Mouse (Mus musculus) kidney, embryonic 16.5 days (tissue): Measurements from ENCODE around the gene Samd13. TPM values are rescaled to one million over a fixed set of nuclear protein-coding genes. Genes with fewer than 3 reads are reported as not detected.

ENCODE experiments used
- ATAC-seq: fragments of 200-750 bp; cut with Nextera tagmentation; 2 replicates; pipeline ENCODE4 v1.8.0; 2017; ENCODE audit warnings: moderate TSS enrichment; ENCODE audit not compliant: low FRiP score, low TSS enrichment
- H3K27ac ChIP-seq: fragments of 300-500 bp; sonication (generic); 2 replicates; pipeline ENCODE4 v1.5.1; 2014; ENCODE audit warnings: low read length
- H3K27me3 ChIP-seq: fragments of 300-500 bp; sonication (generic); 2 replicates; pipeline ENCODE4 v1.6.1; 2014; ENCODE audit warnings: low read length, control low read depth, mixed read lengths; ENCODE audit not compliant: insufficient read depth
- H3K36me3 ChIP-seq: fragments of 300-500 bp; sonication (generic); 2 replicates; pipeline ENCODE4 v1.6.1; 2014; ENCODE audit warnings: low read length, control low read depth, mixed read lengths; ENCODE audit not compliant: insufficient read depth
- H3K4me1 ChIP-seq: fragments of 300-500 bp; sonication (generic); 2 replicates; pipeline ENCODE4 v1.6.1; 2014; ENCODE audit warnings: low read length, control low read depth, mixed read lengths; ENCODE audit not compliant: insufficient read depth
- H3K4me2 ChIP-seq: fragments of 300-500 bp; sonication (generic); replicated peaks from 2 replicates; pipeline ENCODE4 v1.6.1; 2014; ENCODE audit warnings: low read depth, low read length
- H3K4me3 ChIP-seq: fragments of 300-500 bp; sonication (generic); 2 replicates; pipeline ENCODE4 v1.5.1; 2014; ENCODE audit warnings: mild to moderate bottlenecking, low read length
- H3K9ac ChIP-seq: fragments of 300-500 bp; sonication (generic); replicated peaks from 2 replicates; pipeline ENCODE4 v1.6.1; 2014; ENCODE audit warnings: low read length
- H3K9me3 ChIP-seq: fragments of 300-500 bp; sonication (generic); 2 replicates; pipeline ENCODE4 v1.6.1; 2016; ENCODE audit warnings: low read length, control low read depth
- WGBS: fragments of 180-500 bp; shearing (Covaris S2); extraction: QIAGEN DNeasy Blood & Tissue Kit; methylation state at CpG from one replicate; pipeline ENCODE4 v1.1.7; 2014; 5-methylcytosine and 5-hydroxymethylcytosine counted together
- polyA plus RNA-seq: library from polyadenylated mRNA; unstranded; fragments of >200 nt; fragmentation: Nextera tagmentation; extraction: Ambion mirVana; gene quantifications from 2 replicates; pipeline ENCODE4 v1.2.1, GENCODE M21; 2015

Samd13 gene
- polyA plus RNA-seq, 1 experiment from 2014 or later: 1.1 TPM

- H3K36me3 ChIP-seq: no peaks in the 10 kb centered on the region
- 92% methylated on average over 4 of the region's 4 CpGs for WGBS
- H3K4me1 ChIP-seq: 0 out of 2 replicates have a peak, but pooled peaks cover 3% of the 10 kb centered on the region
- no peak overlapping the region for H3K4me2 ChIP-seq
- H3K27ac ChIP-seq: no peak overlapping the region
- no peaks in the 10 kb centered on the region for H3K9me3 ChIP-seq
- no peak for ATAC-seq
- H3K9ac ChIP-seq: no peak overlapping the region
- H3K4me3 ChIP-seq: no peak overlapping the region
- no peaks in the 10 kb centered on the region for H3K27me3 ChIP-seq
Observed at GRCm38 (mm10) chr3:146704099-146704498, 18.7 kb upstream of the Samd13 start.

DNA sequence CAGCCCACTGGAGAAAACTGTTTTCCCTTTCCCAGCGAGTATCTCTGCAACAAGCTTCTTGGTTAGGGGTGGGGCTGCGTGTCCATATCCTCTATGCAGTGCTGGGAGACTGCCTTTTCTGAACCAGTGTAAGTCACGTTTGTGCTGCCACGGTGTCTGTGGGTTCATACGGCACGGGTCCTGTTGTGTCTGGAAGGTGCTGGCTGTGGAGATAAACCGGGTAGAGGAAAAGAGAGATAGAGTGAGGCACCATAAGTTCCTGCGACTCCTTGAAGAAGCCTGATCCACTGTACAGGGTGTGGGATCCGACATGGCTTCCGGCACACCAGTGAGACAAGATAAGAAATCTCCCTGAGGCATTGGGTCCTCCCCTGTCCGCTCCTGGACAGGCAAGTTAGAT lies 14.7 kb upstream of the Samd13 start:
- Histone ChIP-seq H3K4me2 (no peak overlapping the region), H3K4me3 (no peak overlapping the region), H3K9ac (no peak overlapping the region), H3K36me3 (no peaks in the 10 kb centered on the region), H3K27ac (no peak overlapping the region), H3K27me3 (no peaks in the 10 kb centered on the region), H3K9me3 (no peaks in the 10 kb centered on the region), H3K4me1 (0 out of 2 replicates have a peak, but pooled peaks cover 3% of the 10 kb centered on the region)
- ATAC-seq: no peak
- 82% methylated on average over 11 of the region's 11 CpGs for WGBS

- no peak for ATAC-seq
- 0 out of 2 replicates have a peak, but pooled peaks cover 3% of the 10 kb centered on the region for H3K4me1 ChIP-seq
- H3K4me3 ChIP-seq: no peak overlapping the region
- no peak overlapping the region for H3K4me2 ChIP-seq
- 0 out of 2 replicates have a peak overlapping the region, but pooled peaks have one; percentile 16 for H3K9ac ChIP-seq
- no peaks in the 10 kb centered on the region for H3K27me3 ChIP-seq
- H3K9me3 ChIP-seq: no peaks in the 10 kb centered on the region
- WGBS: 44% methylated on average over 11 of the region's 11 CpGs
- no peaks in the 10 kb centered on the region for H3K36me3 ChIP-seq
- H3K27ac ChIP-seq: no peak overlapping the region
Observed at GRCm38 (mm10) chr3:146698982-146699381, 13.6 kb upstream of the Samd13 start.

- ATAC-seq: no peak
- H3K9me3 ChIP-seq: no peaks in the 10 kb centered on the region
- no peak overlapping the region for H3K4me3 ChIP-seq
- 78% methylated on average over 5 of the region's 5 CpGs for WGBS
- no peak overlapping the region for H3K9ac ChIP-seq
- no peaks in the 10 kb centered on the region for H3K36me3 ChIP-seq
- H3K4me1 ChIP-seq: no peaks in the 10 kb centered on the region
- no peaks in the 10 kb centered on the region for H3K27me3 ChIP-seq
- H3K27ac ChIP-seq: no peak overlapping the region
- H3K4me2 ChIP-seq: no peak overlapping the region
Observed at GRCm38 (mm10) chr3:146692547-146692946, 7.2 kb upstream of the Samd13 start.

- H3K27me3 ChIP-seq: peaks cover 2% of the 10 kb centered on the region; the same call in 1 of the 2 replicates
- H3K4me2 ChIP-seq: no peak overlapping the region
- ATAC-seq: no peak
- no peak overlapping the region for H3K4me3 ChIP-seq
- no peak overlapping the region for H3K27ac ChIP-seq
- WGBS: 76% methylated on average over 4 of the region's 4 CpGs
- 0 out of 2 replicates have a peak, but pooled peaks cover 9% of the 10 kb centered on the region for H3K4me1 ChIP-seq
- H3K36me3 ChIP-seq: no peaks in the 10 kb centered on the region
- no peaks in the 10 kb centered on the region for H3K9me3 ChIP-seq
- H3K9ac ChIP-seq: no peak overlapping the region
Observed at GRCm38 (mm10) chr3:146687121-146687725, 1.8 kb upstream of the Samd13 start.

GRCm38 (mm10) chr3:146686428-146686827 lies 1.0 kb upstream of the Samd13 start:
- H3K36me3 ChIP-seq: no peaks in the 10 kb centered on the region
- no peak overlapping the region for H3K4me2 ChIP-seq
- H3K27ac ChIP-seq: no peak overlapping the region
- H3K9ac ChIP-seq: no peak overlapping the region
- ATAC-seq: no peak
- no peak overlapping the region for H3K4me3 ChIP-seq
- 0 out of 2 replicates have a peak, but pooled peaks cover 11% of the 10 kb centered on the region for H3K4me1 ChIP-seq
- H3K9me3 ChIP-seq: no peaks in the 10 kb centered on the region
- WGBS: 92% methylated on average over 8 of the region's 8 CpGs
- peaks cover 2% of the 10 kb centered on the region; the same call in 1 of the 2 replicates for H3K27me3 ChIP-seq

DNA sequence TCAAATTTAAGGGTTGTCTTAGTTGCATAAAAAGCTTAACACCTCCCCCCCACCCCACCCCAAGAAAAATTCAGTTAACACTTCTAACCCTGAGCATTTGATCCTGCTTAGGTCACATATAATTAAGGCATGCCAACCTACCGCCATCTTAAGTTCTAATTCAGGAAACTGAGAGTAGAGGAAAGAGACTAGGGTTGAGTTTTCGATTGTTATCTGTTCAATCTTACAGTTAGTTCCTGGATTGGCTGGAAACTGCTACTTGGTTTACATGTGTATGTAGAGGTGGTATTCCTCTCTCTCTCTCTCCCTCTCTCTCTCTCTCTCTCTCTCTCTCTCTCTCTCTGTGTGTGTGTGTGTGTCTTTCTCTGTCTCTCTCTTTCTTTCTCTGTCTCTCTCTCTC lies 2.3 kb downstream of the Samd13 start:
- no peak overlapping the region for H3K4me3 ChIP-seq
- 59% methylated on average over 2 of the region's 2 CpGs for WGBS
- 0 out of 2 replicates have a peak, but pooled peaks cover 13% of the 10 kb centered on the region for H3K4me1 ChIP-seq
- H3K9ac ChIP-seq: no peak overlapping the region
- no peak for ATAC-seq
- peaks cover 2% of the 10 kb centered on the region; the same call in 1 of the 2 replicates for H3K27me3 ChIP-seq
- no peak overlapping the region for H3K27ac ChIP-seq
- H3K4me2 ChIP-seq: no peak overlapping the region
- no peaks in the 10 kb centered on the region for H3K36me3 ChIP-seq
- no peaks in the 10 kb centered on the region for H3K9me3 ChIP-seq

DNA sequence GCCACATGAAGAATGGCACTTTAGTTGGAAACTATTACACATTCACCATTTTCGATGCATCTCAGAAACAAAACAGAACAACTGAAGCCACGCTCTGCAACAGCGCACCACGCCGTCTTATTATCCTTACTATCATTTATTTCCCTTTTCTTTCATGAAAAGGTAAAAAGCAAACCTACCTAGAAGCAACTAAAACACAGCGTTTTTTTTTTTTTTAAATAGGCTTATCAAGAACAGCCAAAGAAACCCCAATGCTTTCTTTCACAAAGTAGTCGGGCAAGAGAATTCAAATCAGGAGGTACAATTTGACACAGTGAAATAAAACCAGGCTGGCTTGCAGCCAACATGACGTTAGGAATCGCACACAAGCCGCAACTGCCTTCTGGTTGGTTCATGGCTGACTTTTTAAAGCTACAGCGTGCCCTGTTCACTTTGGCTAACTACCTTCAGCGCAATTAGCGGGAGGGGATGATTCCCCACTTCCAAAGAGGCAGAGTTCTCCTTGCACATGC lies 3.2 kb downstream of the Samd13 start:
- H3K27ac ChIP-seq: no peak overlapping the region
- H3K4me3 ChIP-seq: peak overlapping the region; percentile 14
- 0 out of 2 replicates have a peak, but pooled peaks cover 13% of the 10 kb centered on the region for H3K4me1 ChIP-seq
- H3K9me3 ChIP-seq: no peaks in the 10 kb centered on the region
- no peaks in the 10 kb centered on the region for H3K36me3 ChIP-seq
- peaks cover 2% of the 10 kb centered on the region; the same call in 1 of the 2 replicates for H3K27me3 ChIP-seq
- peak overlapping the region; percentile 40 for H3K4me2 ChIP-seq
- peak overlapping the region; percentile 6; the same call in 1 of the 2 replicates for H3K9ac ChIP-seq
- ATAC-seq: no peak
- 42% methylated on average over 13 of the region's 13 CpGs for WGBS

GRCm38 (mm10) chr3:146681696-146682095 lies 3.7 kb downstream of the Samd13 start:
- no peaks in the 10 kb centered on the region for H3K36me3 ChIP-seq
- H3K9me3 ChIP-seq: no peaks in the 10 kb centered on the region
- H3K4me2 ChIP-seq: peak overlapping the region; percentile 40
- no peak overlapping the region for H3K9ac ChIP-seq
- WGBS: 61% methylated on average over 8 of the region's 8 CpGs
- 0 out of 2 replicates have a peak, but pooled peaks cover 13% of the 10 kb centered on the region for H3K4me1 ChIP-seq
- H3K27ac ChIP-seq: no peak overlapping the region
- H3K27me3 ChIP-seq: peaks cover 2% of the 10 kb centered on the region; the same call in 1 of the 2 replicates
- no peak for ATAC-seq
- peak overlapping the region; percentile 14 for H3K4me3 ChIP-seq

GRCm38 (mm10) chr3:146680625-146681024 lies 4.8 kb downstream of the Samd13 start:
- ATAC-seq: no peak
- no peak overlapping the region for H3K9ac ChIP-seq

More at GRCm38 (mm10) chr3:146680625-146681024, 4.8 kb downstream of the Samd13 start:
- peaks cover 2% of the 10 kb centered on the region; the same call in 1 of the 2 replicates for H3K27me3 ChIP-seq
- no peak overlapping the region for H3K4me2 ChIP-seq
- no peak overlapping the region for H3K27ac ChIP-seq
- H3K36me3 ChIP-seq: no peaks in the 10 kb centered on the region
- 0 out of 2 replicates have a peak, but pooled peaks cover 12% of the 10 kb centered on the region for H3K4me1 ChIP-seq
- H3K4me3 ChIP-seq: no peak overlapping the region
- H3K9me3 ChIP-seq: no peaks in the 10 kb centered on the region
- 91% methylated on average over 13 of the region's 13 CpGs for whole genome bisulfite sequencing
